14 mouse cellular contexts compared by ENCODE assay signal in the genomic region with DNA sequence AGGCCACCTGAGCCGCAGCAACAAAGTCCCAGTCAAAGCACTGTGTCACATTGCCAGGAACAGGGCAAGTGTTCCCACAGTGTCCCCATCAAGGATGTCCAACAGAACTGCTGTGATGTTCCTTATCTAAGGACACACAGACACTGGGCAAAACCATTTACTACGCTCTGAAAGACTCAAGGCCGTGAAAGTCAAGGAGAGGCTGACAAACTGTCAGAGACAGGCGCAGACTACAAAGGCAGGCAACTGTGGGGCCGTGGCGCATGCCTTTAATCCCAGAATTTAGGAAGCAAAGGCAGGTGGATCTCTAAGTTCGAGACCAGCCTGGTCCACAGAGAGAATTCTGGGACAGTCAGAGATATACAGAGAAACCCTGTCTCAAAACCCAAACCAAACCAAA.
DNase-seq lines count a peak whose midpoint lies in the region.
"Had no signal": no experiment of that assay in that cellular context is flagged by ENCODE, and none has a peak within 500 bp of the region (broad histone marks: within the 10 kb centered on the region; RNA-seq: fewer than 3 reads in every experiment).

No protein-coding gene starts in this region.

- peak; percentile 31 to 68 for DNase-seq in adrenal gland, adult (ENCODE audit: inconsistent age in 2 of 2, low spot score in 1 of 2)
- no peak for DNase-seq in adrenal gland, postnatal 4 days (ENCODE audit: low spot score in 2 of 2)
- DNase-seq in adrenal gland, adult 8-10 months = peak; percentile 22
- no peak for DNase-seq in adrenal gland, postnatal 25 days
- DNase-seq in adrenal gland, postnatal 36 days = peak; percentile 26 to 51
- no peak for DNase-seq in lung, postnatal 4 days
- DNase-seq: B cell, adult 2 months; cerebellum, adult 11 months; cerebellum, adult 18-20 months; cerebellum, adult 8-10 months; cerebellum, adult 9-11 months; cerebellum, postnatal 14 days; cerebellum, postnatal 36 days; embryo, embryonic 11 days had no signal

Comparison
In these comparisons a context has a peak if more than half of its experiments do, and no peak if none do; other contexts are left out.
1. DNase-seq: peak in adrenal gland, adult (2 of 2), adrenal gland, adult 8-10 months (single experiment) and adrenal gland, postnatal 36 days (2 of 2); none in adrenal gland, postnatal 4 days (0 of 2), adrenal gland, postnatal 25 days (single experiment) and lung, postnatal 4 days (0 of 2).